Mouse (Mus musculus): ENCODE measurements around the gene Rab19. TPM values are rescaled to one million over a fixed set of nuclear protein-coding genes. Genes with fewer than 3 reads are reported as not detected.
"Not testable (repeated sequence)": the region's sequence is repeated elsewhere in the genome, so short reads cannot be mapped to it uniquely, and the experiment has no call there.

Gene Rab19
- total RNA-seq, 2 experiments from 2014 or later = not detected

- intact Hi-C loops (cut with DNase I) = no loop called here
- DNase-seq (ENCODE audit: extremely low spot score in 1 of 2, low spot score in 2 of 2) = peak; percentile 82 to 93
These were observed 3.6 kb upstream of the Rab19 start, which contains the start of gene Slc37a3 for GRCm38 (mm10) chr6:39377311-39377827. Gene Slc37a3 (minus strand): TSS chr6:39377675.

GRCm38 (mm10) chr6:39378161-39378835 lies 2.7 kb upstream of the Rab19 start:
- DNase-seq (ENCODE audit: extremely low spot score in 1 of 2, low spot score in 2 of 2); intact Hi-C loops (cut with DNase I): not testable (repeated sequence)

GRCm38 (mm10) chr6:39379224-39379623 lies 1.8 kb upstream of the Rab19 start:
- intact Hi-C loops (cut with DNase I) = no loop called here
- DNase-seq (ENCODE audit: extremely low spot score in 1 of 2, low spot score in 2 of 2) = no peak

GRCm38 (mm10) chr6:39379749-39380148 lies 1.2 kb upstream of the Rab19 start:
- intact Hi-C loops (cut with DNase I) = no loop called here
- no peak for DNase-seq (ENCODE audit: extremely low spot score in 1 of 2, low spot score in 2 of 2)

- intact Hi-C loops (cut with DNase I) = no loop called here
- no peak for DNase-seq (ENCODE audit: extremely low spot score in 1 of 2, low spot score in 2 of 2)
These were observed 699 bp upstream of the Rab19 start for GRCm38 (mm10) chr6:39380276-39380675.

- no peak for DNase-seq (ENCODE audit: extremely low spot score in 1 of 2, low spot score in 2 of 2)
- intact Hi-C loops (cut with DNase I) = no loop called here
These were observed 9.0 kb downstream of the Rab19 start for GRCm38 (mm10) chr6:39389988-39390387.

GRCm38 (mm10) chr6:39395471-39395870 lies 14.5 kb downstream of the Rab19 start:
- intact Hi-C loops (cut with DNase I) = no loop called here
- no peak for DNase-seq (ENCODE audit: extremely low spot score in 1 of 2, low spot score in 2 of 2)

GRCm38 (mm10) chr6:39395916-39396315 lies 14.9 kb downstream of the Rab19 start:
- intact Hi-C loops (cut with DNase I) = no loop called here
- DNase-seq (ENCODE audit: extremely low spot score in 1 of 2, low spot score in 2 of 2) = no peak

GRCm38 (mm10) chr6:39397046-39397445 lies 16.1 kb downstream of the Rab19 start:
- intact Hi-C loops (cut with DNase I) = no loop called here

GRCm38 (mm10) chr6:39398342-39398741 lies 17.4 kb downstream of the Rab19 start:
- DNase-seq (ENCODE audit: extremely low spot score in 1 of 2, low spot score in 2 of 2) = no peak
- intact Hi-C loops (cut with DNase I) = no loop called here

More at GRCm38 (mm10) chr6:39397046-39397445, 16.1 kb downstream of the Rab19 start:
- no peak for DNase-seq (ENCODE audit: extremely low spot score in 1 of 2, low spot score in 2 of 2)

GRCm38 (mm10) chr6:39400343-39400742 lies 19.4 kb downstream of the Rab19 start:
- DNase-seq (ENCODE audit: extremely low spot score in 1 of 2, low spot score in 2 of 2) = no peak
- intact Hi-C loops (cut with DNase I) = no loop called here

- intact Hi-C loops (cut with DNase I) = no loop called here
- DNase-seq (ENCODE audit: extremely low spot score in 1 of 2, low spot score in 2 of 2) = no peak
These were observed 22.2 kb downstream of the Rab19 start for GRCm38 (mm10) chr6:39403136-39403535.

- intact Hi-C loops (cut with DNase I) = no loop called here
- no peak for DNase-seq (ENCODE audit: extremely low spot score in 1 of 2, low spot score in 2 of 2)
These were observed 25.5 kb downstream of the Rab19 start for GRCm38 (mm10) chr6:39406480-39406879.

- intact Hi-C loops (cut with DNase I) = no loop called here
- DNase-seq (ENCODE audit: extremely low spot score in 1 of 2, low spot score in 2 of 2) = no peak
These were observed 33.1 kb downstream of the Rab19 start for GRCm38 (mm10) chr6:39414106-39414505.

- intact Hi-C loops (cut with DNase I) = loop anchor here (5.0 kb wide), 1 partner anchor 152 kb away; no protein-coding TSS in a partner anchor
- DNase-seq (ENCODE audit: extremely low spot score in 1 of 2, low spot score in 2 of 2) = peak; percentile 50 to 74
These were observed 34.8 kb downstream of the Rab19 start for GRCm38 (mm10) chr6:39415762-39416161.

GRCm38 (mm10) chr6:39416654-39417053 lies 35.7 kb downstream of the Rab19 start:
- intact Hi-C loops (cut with DNase I) = loop anchor here (5.0 kb wide), 1 partner anchor 151 kb away; no protein-coding TSS in a partner anchor
- DNase-seq (ENCODE audit: extremely low spot score in 1 of 2, low spot score in 2 of 2) = not testable (repeated sequence)

GRCm38 (mm10) chr6:39419386-39419850 lies 38.4 kb downstream of the Rab19 start:
- DNase-seq (ENCODE audit: extremely low spot score in 1 of 2, low spot score in 2 of 2) = no peak
- intact Hi-C loops (cut with DNase I) = loop anchor here (5.0 kb wide), 1 partner anchor 148 kb away; no protein-coding TSS in a partner anchor

GRCm38 (mm10) chr6:39419851-39420721 lies 39.1 kb downstream of the Rab19 start, which contains the start of gene Mkrn1:
Gene Mkrn1 (minus strand): TSS chr6:39420462.
- intact Hi-C loops (cut with DNase I) = loop anchor here (5.0 kb wide), 1 partner anchor 147 kb away; no protein-coding TSS in a partner anchor
- peak; percentile 69 to 87 for DNase-seq (ENCODE audit: extremely low spot score in 1 of 2, low spot score in 2 of 2)

GRCm38 (mm10) chr6:39420867-39421266 lies 39.9 kb downstream of the Rab19 start:
- intact Hi-C loops (cut with DNase I) = no loop called here
- no peak for DNase-seq (ENCODE audit: extremely low spot score in 1 of 2, low spot score in 2 of 2)

Data from left cerebral cortex, postnatal 10 days (tissue).